Mouse (Mus musculus) frontal cortex, adult (tissue): ENCODE data around the gene Doc2b.

Experiments
- ATAC-seq: cut with Nextera tagmentation; 2 replicates; pipeline ENCODE4 v1.9.2; 2017; ENCODE audit warnings: mild to moderate bottlenecking, moderate library complexity, mixed read lengths; ENCODE audit not compliant: low TSS enrichment

Doc2b gene

GRCm38 (mm10) chr11:75793351-75793750 is 2.5 kb downstream of the Doc2b start:
- ATAC-seq = no peak

- no peak for ATAC-seq
Measured at GRCm38 (mm10) chr11:75792535-75792934, 3.3 kb downstream of the Doc2b start.

GRCm38 (mm10) chr11:75785897-75786296 is 10.0 kb downstream of the Doc2b start:
- no peak for ATAC-seq

GRCm38 (mm10) chr11:75783799-75784198 is 12.1 kb downstream of the Doc2b start:
- ATAC-seq = no peak

GRCm38 (mm10) chr11:75781919-75782318 is 13.9 kb downstream of the Doc2b start:
- peak; percentile 62; the same call in 1 of the 2 replicates for ATAC-seq

GRCm38 (mm10) chr11:75775919-75776318 is 19.9 kb downstream of the Doc2b start:
- ATAC-seq = no peak

GRCm38 (mm10) chr11:75772562-75772961 is 23.3 kb downstream of the Doc2b start:
- no peak for ATAC-seq

- ATAC-seq = peak; percentile 77
Measured at GRCm38 (mm10) chr11:75769206-75769605, 26.6 kb downstream of the Doc2b start.

GRCm38 (mm10) chr11:75768091-75768989 is 27.5 kb downstream of the Doc2b start:
- ATAC-seq = peak; percentile 39; the same call in 1 of the 2 replicates

- no peak for ATAC-seq
Measured at GRCm38 (mm10) chr11:75767014-75767413, 28.8 kb downstream of the Doc2b start.

- ATAC-seq = no peak
Measured at GRCm38 (mm10) chr11:75765161-75765560, 30.7 kb downstream of the Doc2b start.

GRCm38 (mm10) chr11:75764521-75765023 is 31.3 kb downstream of the Doc2b start:
- no peak for ATAC-seq

GRCm38 (mm10) chr11:75762708-75763107 is 33.1 kb downstream of the Doc2b start:
- no peak for ATAC-seq

- no peak for ATAC-seq
Measured at GRCm38 (mm10) chr11:75760785-75761184, 35.1 kb downstream of the Doc2b start.

- no peak for ATAC-seq
Measured at GRCm38 (mm10) chr11:75758553-75758952, 37.3 kb downstream of the Doc2b start.

- no peak for ATAC-seq
Measured at GRCm38 (mm10) chr11:75756687-75757086, 39.2 kb downstream of the Doc2b start.

- ATAC-seq = no peak
Measured at GRCm38 (mm10) chr11:75751082-75751481, 44.8 kb downstream of the Doc2b start.

- ATAC-seq = no peak
Measured at GRCm38 (mm10) chr11:75750537-75750936, 45.3 kb downstream of the Doc2b start.

- no peak for ATAC-seq
Measured at GRCm38 (mm10) chr11:75744761-75745160, 51.1 kb downstream of the Doc2b start.

GRCm38 (mm10) chr11:75741615-75742014 is 54.2 kb downstream of the Doc2b start:
- ATAC-seq = no peak

GRCm38 (mm10) chr11:75740204-75740603 is 55.6 kb downstream of the Doc2b start:
- no peak for ATAC-seq

- no peak for ATAC-seq
Measured at GRCm38 (mm10) chr11:75738477-75738821, 57.4 kb downstream of the Doc2b start.

- ATAC-seq = no peak
Measured at GRCm38 (mm10) chr11:75737806-75738476, 57.9 kb downstream of the Doc2b start.
